Mouse (Mus musculus) cerebellum, adult 2 months (tissue): ENCODE data around the gene Dtx3l. TPM values are rescaled to one million over a fixed set of nuclear protein-coding genes. Genes with fewer than 3 reads are reported as not detected.

Experiments used
- DNase-seq, 2 experiments: peaks; one replicate each; pipeline ENCODE4 v3.0.0; 2021
- H3K27ac ChIP-seq: fragments of 200-500 bp; 2 replicates; pipeline ENCODE4 v1.5.1; 2012; ENCODE audit warnings: low read length, control low read depth, inconsistent platforms; ENCODE audit not compliant: insufficient read depth
- H3K27me3 ChIP-seq: fragments of 200-500 bp; 2 replicates; pipeline ENCODE4 v1.6.1; 2012; ENCODE audit warnings: inconsistent platforms, mild to moderate bottlenecking, low read length, moderate library complexity; ENCODE audit not compliant: control insufficient read depth, insufficient read depth
- H3K4me1 ChIP-seq: fragments of 200-500 bp; 2 replicates; pipeline ENCODE4 v1.6.1; 2011; ENCODE audit warnings: low read length; ENCODE audit not compliant: control insufficient read depth, insufficient read depth
- H3K4me3 ChIP-seq: fragments of 200-500 bp; replicated peaks from 2 replicates; pipeline ENCODE3; 2011; ENCODE audit warnings: mild to moderate bottlenecking, low read depth, low read length, control low read depth; ENCODE audit not compliant: insufficient read depth
- CTCF ChIP-seq: fragments of 200-500 bp; IDR thresholded peaks from 2 replicates; pipeline ENCODE4 v1.5.1; 2011; ENCODE audit warnings: low read depth, mild to moderate bottlenecking, control low read depth, low read length, moderate library complexity, borderline replicate concordance; ENCODE audit not compliant: insufficient read depth
- POLR2A ChIP-seq: fragments of 200-500 bp; IDR thresholded peaks from 2 replicates; pipeline ENCODE4 v1.6.1; 2011; ENCODE audit warnings: low read length, control low read depth, borderline replicate concordance; ENCODE audit not compliant: insufficient read depth
- WGBS: fragments of 180-500 bp; shearing (Covaris S2); methylation state at CpG from one replicate; pipeline ENCODE4 v1.1.7; 2018; 5-methylcytosine and 5-hydroxymethylcytosine counted together
- polyA plus RNA-seq: library from polyadenylated mRNA; depleted of rRNA; stranded (reverse); fragments of >200 nt; gene quantifications from 2 replicates; pipeline ENCODE4 v1.2.3, GENCODE M21; 2012; rRNA removed

Dtx3l gene
- polyA plus RNA-seq, 1 experiment, result 2.5 TPM

DNA sequence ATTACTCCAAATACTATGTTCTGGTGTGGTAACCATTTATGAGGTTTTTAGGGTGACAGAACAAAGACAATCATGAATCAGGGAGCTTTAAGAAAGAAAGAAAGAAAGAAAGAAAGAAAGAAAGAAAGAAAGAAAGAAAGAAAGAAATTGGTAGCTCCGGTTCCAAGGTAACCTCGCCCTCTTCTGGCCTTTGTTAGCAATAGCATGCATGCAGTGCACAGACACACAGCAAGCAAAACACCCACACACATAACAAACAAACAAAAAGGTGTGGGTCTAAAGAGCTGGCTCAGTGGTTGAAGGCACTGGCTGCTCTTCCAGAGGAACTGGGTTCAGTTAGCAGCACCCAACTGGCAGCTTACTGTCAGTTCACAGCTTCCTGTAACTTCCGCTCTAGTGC is 48.3 kb downstream of the Dtx3l start:
- no peak for DNase-seq
- WGBS, result 73% methylated on average over 3 of the region's 3 CpGs
- Histone ChIP-seq H3K4me1 (no peaks in the 10 kb centered on the region), H3K27me3 (no peaks in the 10 kb centered on the region), H3K4me3 (no peak overlapping the region), H3K27ac (no peak overlapping the region)
- no peak for TF ChIP-seq CTCF
- TF ChIP-seq POLR2A, result no peak

DNA sequence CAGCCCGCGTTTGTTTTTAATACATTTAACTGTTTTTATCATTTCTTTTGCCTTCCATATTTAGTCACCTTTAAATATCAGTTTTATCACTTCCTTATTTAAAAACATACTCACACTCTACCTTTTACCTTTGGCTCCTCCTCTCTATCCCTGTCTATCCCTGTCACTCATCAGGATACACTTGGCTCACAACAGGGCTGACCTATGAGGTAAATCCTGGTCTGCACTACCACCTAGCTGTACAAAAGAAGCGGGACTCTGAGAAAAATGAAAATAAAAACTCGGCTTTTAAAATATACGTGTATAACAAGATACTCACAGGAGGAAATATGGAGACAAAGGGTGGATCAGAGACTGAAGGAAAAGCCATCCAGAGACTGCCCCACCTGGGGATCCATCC is 50.0 kb downstream of the Dtx3l start:
- DNase-seq, result no peak
- TF ChIP-seq POLR2A (no peak), CTCF (no peak)
- WGBS, result 90% methylated on average over 5 of the region's 5 CpGs
- no peak overlapping the region for H3K27ac ChIP-seq
- no peak overlapping the region for H3K4me3 ChIP-seq
- H3K4me1 ChIP-seq, result no peaks in the 10 kb centered on the region
- H3K27me3 ChIP-seq, result no peaks in the 10 kb centered on the region

- 78% methylated on average over 7 of the region's 7 CpGs for WGBS
- no peak overlapping the region for H3K27ac ChIP-seq
- no peak for TF ChIP-seq CTCF
- no peak for TF ChIP-seq POLR2A
- no peaks in the 10 kb centered on the region for H3K4me1 ChIP-seq
- DNase-seq, result no peak
- no peaks in the 10 kb centered on the region for H3K27me3 ChIP-seq
- no peak overlapping the region for H3K4me3 ChIP-seq
Observed at GRCm38 (mm10) chr16:35888174-35888573, 50.8 kb downstream of the Dtx3l start.

Other genes starting within 250 kb of the Dtx3l start
- 56.8 and 57.3 TPM in 2 replicates for gene Dirc2, start 169.8 kb downstream of the Dtx3l start, polyA plus RNA-seq
- gene Hspbap1, start 168.8 kb downstream of the Dtx3l start, polyA plus RNA-seq, result 5.7 and 6.1 TPM in 2 replicates
- 1.2 TPM in 2 replicates for gene Parp14, start 67.6 kb downstream of the Dtx3l start, polyA plus RNA-seq
- gene Parp9, start 681 bp downstream of the Dtx3l start, polyA plus RNA-seq, result 2.6 and 2.9 TPM in 2 replicates
- gene Kpna1, start 39.6 kb upstream of the Dtx3l start, polyA plus RNA-seq, result 46.2 and 46.6 TPM in 2 replicates
- gene Wdr5b, start 102.0 kb upstream of the Dtx3l start, polyA plus RNA-seq, result 5.1 and 6.4 TPM in 2 replicates
- gene Fam162a, start 132.4 kb upstream of the Dtx3l start, polyA plus RNA-seq, result 163 and 166 TPM in 2 replicates
- gene Ccdc58, start 132.5 kb upstream of the Dtx3l start, polyA plus RNA-seq, result 19.2 and 20.5 TPM in 2 replicates
- not detected in 2 replicates for gene Csta1, start 192.1 kb upstream of the Dtx3l start, polyA plus RNA-seq
- not detected in 2 replicates for gene Stfa2l1, start 217.7 kb upstream of the Dtx3l start, polyA plus RNA-seq
- not detected in 2 replicates for gene Gm5483, start 245.1 kb upstream of the Dtx3l start, polyA plus RNA-seq